Mouse (Mus musculus) kidney, adult 2 months (tissue): ENCODE measurements at regions not wholly inside any gene's neighbourhood (a gene's known extent, or its start where the extent isn't known, plus 50 kb on each side); places are given as distances from the start of the nearest gene placed in this dataset.

Source experiments
- CTCF ChIP-seq: fragments of 200-500 bp; conservative IDR thresholded peaks from 2 replicates; pipeline ENCODE4 v1.5.1; 2011; ENCODE audit warnings: low read depth, mild to moderate bottlenecking, control low read depth, low read length, moderate library complexity, mixed read lengths; ENCODE audit not compliant: insufficient read depth, insufficient read length
- POLR2A ChIP-seq: fragments of 200-500 bp; IDR thresholded peaks from one replicate; pipeline ENCODE4 v1.6.1; 2011; ENCODE audit warnings: low read depth, low read length, control low read depth

- TF ChIP-seq CTCF = no peak
- TF ChIP-seq POLR2A = no peak
Observed at GRCm38 (mm10) chr13:44209036-44209435, 424.5 kb downstream of the Cd83 start.
